Comparison of ENCODE assay signal across 8 mouse cellular contexts in genomic region chr12:117533176-117534086, GRCm38 (mm10). TPM values are rescaled to one million over a fixed set of nuclear protein-coding genes. Genes with fewer than 3 reads are reported as not detected.
DNase-seq lines count a peak whose midpoint lies in the region; ATAC-seq lines count a peak whose summit lies in the region.

No protein-coding gene starts in this region.

- WGBS in intestine, embryonic 15.5 days: 4% methylated on average over 63 of the region's 64 CpGs
- 3% methylated on average over 54 of the region's 64 CpGs for WGBS in liver, embryonic 11.5 days

- peaks cover 4% of the 10 kb centered on the region; the same call in 1 of the 2 replicates for H3K4me1 ChIP-seq in brown adipose tissue, adult 24 weeks (ENCODE audit: control insufficient read depth, insufficient read depth, insufficient read length, low read length)
- H3K4me1 ChIP-seq in intestine, embryonic 15.5 days (replicated peaks): peaks cover 8% of the 10 kb centered on the region
- peaks cover 4% of the 10 kb centered on the region; the same call in 1 of the 2 replicates for H3K4me1 ChIP-seq in liver, embryonic 11.5 days (replicated peaks; ENCODE audit: control insufficient read depth, insufficient read depth, low read length)

- peak; percentile 95 for DNase-seq in heart, adult 11 months
- no peak for DNase-seq in heart, adult 8-10 months (ENCODE audit: low spot score)
- DNase-seq in gastrocnemius, postnatal 14 days: peak; percentile 9
- DNase-seq in liver, embryonic 11.5 days (ENCODE audit: low spot score): peak; percentile 58
- peak; percentile 14 for DNase-seq in naive thymus-derived CD4-positive, alpha-beta T cell, adult 2 months (ENCODE audit: low read depth)
- peak; percentile 28 to 61 for DNase-seq in thymus, postnatal 10 days (ENCODE audit: low spot score in 2 of 2)

- peak overlapping the region; percentile 81 for H3K4me3 ChIP-seq in brown adipose tissue, adult 24 weeks (ENCODE audit: insufficient read depth, low read depth, low read length)
- H3K4me3 ChIP-seq in intestine, embryonic 15.5 days (replicated peaks): peak overlapping the region; percentile 69
- H3K4me3 ChIP-seq in liver, embryonic 11.5 days (ENCODE audit: low read depth, low read length): peak overlapping the region; percentile 60

- H3K27me3 ChIP-seq in intestine, embryonic 15.5 days (replicated peaks): peaks cover 15% of the 10 kb centered on the region
- H3K27me3 ChIP-seq in liver, embryonic 11.5 days (replicated peaks; ENCODE audit: control insufficient read depth, insufficient read depth, low read length): peaks cover 48% of the 10 kb centered on the region

- H3K9ac ChIP-seq in intestine, embryonic 15.5 days: peak overlapping the region; percentile 64
- peak overlapping the region; percentile 61 for H3K9ac ChIP-seq in liver, embryonic 11.5 days (ENCODE audit: low read depth, low read length)

- no peaks in the 10 kb centered on the region for H3K36me3 ChIP-seq in intestine, embryonic 15.5 days
- H3K36me3 ChIP-seq in liver, embryonic 11.5 days (ENCODE audit: control insufficient read depth, insufficient read depth, low read length): no peaks in the 10 kb centered on the region

- intact Hi-C loops in gastrocnemius, postnatal 14 days (cut with DNase I; ENCODE audit: low total_unique reads): no loop called here

- H3K27ac ChIP-seq in brown adipose tissue, adult 24 weeks (replicated peaks; ENCODE audit: low read depth, low read length): peak overlapping the region; percentile 39; the same call in 1 of the 2 replicates
- H3K27ac ChIP-seq in intestine, embryonic 15.5 days: peak overlapping the region; percentile 75
- H3K27ac ChIP-seq in liver, embryonic 11.5 days (ENCODE audit: low read depth, low read length): no peak overlapping the region

- H3K9me3 ChIP-seq in intestine, embryonic 15.5 days: no peaks in the 10 kb centered on the region
- no peaks in the 10 kb centered on the region for H3K9me3 ChIP-seq in liver, embryonic 11.5 days (ENCODE audit: control insufficient read depth, low read length)

- ATAC-seq in intestine, embryonic 15.5 days: peak; percentile 96
- peak; percentile 88 for ATAC-seq in liver, embryonic 11.5 days (replicated peaks; ENCODE audit: low FRiP score)

- H3K4me2 ChIP-seq in intestine, embryonic 15.5 days (replicated peaks): peak overlapping the region; percentile 94
- peak overlapping the region; percentile 98 for H3K4me2 ChIP-seq in liver, embryonic 11.5 days

RNA-seq across cellular contexts. Expression of gene Rapgef5, which starts 17.2 kb away (rescaled TPM):
- total RNA-seq in heart, adult 8-10 months (2022): 10 to 100 TPM; 27.1 to 39.3 (median 35.8) TPM
- 7.1 and 7.7 TPM in 2 replicates for polyA plus RNA-seq in brown adipose tissue, adult 24 weeks (2012; ENCODE audit: insufficient read depth, insufficient read length, missing spikeins)
- total RNA-seq in gastrocnemius, postnatal 14 days (2021): 10 to 100 TPM in 1 of 2 experiments, 1 to 10 TPM in 1; 8.6 to 13.6 TPM
- 9.8 and 10.2 TPM in 2 replicates for polyA plus RNA-seq in intestine, embryonic 15.5 days (2015; fragmentation: Nextera tagmentation; extraction: Ambion mirVana)
- polyA plus RNA-seq in liver, embryonic 11.5 days (2014; fragmentation: Nextera tagmentation; extraction: Ambion mirVana): 2.4 and 2.6 TPM in 2 replicates
